Mouse (Mus musculus) MEL (cell line): ENCODE measurements around the gene Krt77. TPM values are rescaled to one million over a fixed set of nuclear protein-coding genes. Genes with fewer than 3 reads are reported as not detected.

Experiments
- DNase-seq: peaks from one replicate; pipeline ENCODE4 v3.0.0; 2011; ENCODE audit warnings: low read depth, low spot score
- H3K27ac ChIP-seq: 2 replicates; pipeline ENCODE4 v1.5.1; 2012; ENCODE audit warnings: low read depth, mild to moderate bottlenecking, control low read depth, low read length, moderate library complexity; ENCODE audit not compliant: control insufficient read depth
- H3K27me3 ChIP-seq, 2 experiments: fragments of 150-350 bp in 1 of 2; sonication (generic) in 1 of 2; 2 replicates each; pipeline ENCODE4 v1.6.1; 2012; ENCODE audit warnings: low read length in 2 of 2, mild to moderate bottlenecking in 2 of 2, improper control_type of control experiment in 1 of 2, moderate library complexity in 1 of 2; ENCODE audit not compliant: insufficient read depth in 2 of 2, control insufficient read depth in 1 of 2
- H3K36me3 ChIP-seq, 2 experiments: 2 replicates each; pipeline ENCODE4 v1.6.1; 2012 to 2014; ENCODE audit warnings: low read length in 2 of 2, improper control_type of control experiment in 1 of 2, inconsistent platforms in 1 of 2, mild to moderate bottlenecking in 1 of 2; ENCODE audit not compliant: insufficient read depth in 2 of 2, control insufficient read depth in 1 of 2
- H3K4me1 ChIP-seq, 2 experiments: fragments of 150-350 bp in 1 of 2; sonication (generic) in 1 of 2; 2 replicates each; pipeline ENCODE4 v1.6.1; 2012; ENCODE audit warnings: low read length in 2 of 2, improper control_type of control experiment in 1 of 2, mild to moderate bottlenecking in 1 of 2; ENCODE audit not compliant: insufficient read depth in 2 of 2, control insufficient read depth in 1 of 2
- H3K4me3 ChIP-seq, 2 experiments: fragments of 150-350 bp in 1 of 2; sonication (generic) in 1 of 2; 2 replicates each; pipeline ENCODE4 v1.5.1; 2012; ENCODE audit warnings: low read depth in 2 of 2, low read length in 2 of 2, mild to moderate bottlenecking in 2 of 2, moderate library complexity in 2 of 2, control low read depth in 1 of 2, improper control_type of control experiment in 1 of 2; ENCODE audit not compliant: control insufficient read depth in 1 of 2, insufficient read depth in 1 of 2
- H3K79me2 ChIP-seq: 2 replicates; pipeline ENCODE4 v1.6.1; 2012; ENCODE audit warnings: mild to moderate bottlenecking, low read length, moderate library complexity; ENCODE audit not compliant: control insufficient read depth, poor library complexity, insufficient read depth
- H3K9ac ChIP-seq: 2 replicates; pipeline ENCODE4 v1.6.1; 2012; ENCODE audit warnings: low read depth, mild to moderate bottlenecking, control low read depth, low read length, moderate library complexity; ENCODE audit not compliant: control insufficient read depth, poor library complexity, severe bottlenecking
- H3K9me3 ChIP-seq: fragments of 150-350 bp; sonication (generic); replicated peaks from 2 replicates; pipeline ENCODE4 v1.6.1; 2012; ENCODE audit warnings: mild to moderate bottlenecking, low read length, improper control_type of control experiment, moderate library complexity; ENCODE audit not compliant: insufficient read depth
- CHD2 ChIP-seq: IDR thresholded peaks from 2 replicates; pipeline ENCODE4 v1.6.1; 2011; ENCODE audit warnings: low read length, improper control_type of control experiment
- ELF1 ChIP-seq: IDR thresholded peaks from 2 replicates; pipeline ENCODE4 v1.6.1; 2014; ENCODE audit warnings: low read depth, mild to moderate bottlenecking, inconsistent platforms, low read length, improper control_type of control experiment, moderate library complexity
- EP300 ChIP-seq, 2 experiments: IDR thresholded peaks; 2 replicates each; pipeline ENCODE4 v1.6.1; 2011; ENCODE audit warnings: improper control_type of control experiment in 2 of 2, low read length in 2 of 2, low read depth in 1 of 2, mild to moderate bottlenecking in 1 of 2
- JUND ChIP-seq: IDR thresholded peaks from 2 replicates; pipeline ENCODE4 v1.6.1; 2011; ENCODE audit warnings: low read depth, mild to moderate bottlenecking, improper control_type of control experiment, low read length
- MAZ ChIP-seq: IDR thresholded peaks from 2 replicates; pipeline ENCODE4 v1.6.1; 2012; ENCODE audit warnings: low read depth, mild to moderate bottlenecking, inconsistent platforms, low read length, improper control_type of control experiment
- MXI1 ChIP-seq: IDR thresholded peaks from 2 replicates; pipeline ENCODE4 v1.6.1; 2011; ENCODE audit warnings: mild to moderate bottlenecking, low read depth, low read length, improper control_type of control experiment
- MYB ChIP-seq: IDR thresholded peaks from 2 replicates; pipeline ENCODE4 v1.6.1; 2011; ENCODE audit warnings: mild to moderate bottlenecking, low read depth, low read length, improper control_type of control experiment
- RCOR1 ChIP-seq: IDR thresholded peaks from 2 replicates; pipeline ENCODE4 v1.6.1; 2012; ENCODE audit warnings: low read depth, mild to moderate bottlenecking, inconsistent platforms, low read length, improper control_type of control experiment
- SMC3 ChIP-seq: IDR thresholded peaks from 2 replicates; pipeline ENCODE4 v1.6.1; 2011; ENCODE audit warnings: low read depth, low read length, improper control_type of control experiment
- TAL1 ChIP-seq: IDR thresholded peaks from 2 replicates; pipeline ENCODE4 v1.6.1; 2012; ENCODE audit warnings: mild to moderate bottlenecking, inconsistent platforms, low read length, moderate library complexity, mixed read lengths
- polyA plus RNA-seq, 2 experiments: library from polyadenylated mRNA; stranded (reverse) in 1 of 2; unstranded in 1 of 2; fragments of >175 nt in 1 of 2; fragments of >200 nt in 1 of 2; gene quantifications; 2 replicates each; pipeline versions ENCODE4 v1.2.1 to v1.2.4; 2012; ENCODE audit warnings: low replicate concordance in 2 of 2, low read depth in 1 of 2; ENCODE audit not compliant: insufficient read length in 2 of 2, insufficient read depth in 1 of 2, missing spikeins in 1 of 2
- total RNA-seq: library from RNA; depleted of rRNA; stranded (reverse); fragments of 300-350 nt; gene quantifications from 2 replicates; pipeline ENCODE4 v1.2.3, GENCODE M21; 2012

Gene Krt77
- total and polyA plus RNA-seq, 3 experiments, result not detected

GRCm38 (mm10) chr15:101845971-101846403 is 23.5 kb downstream of the Krt77 start:
- H3K4me3 ChIP-seq, result no peak overlapping the region
- H3K27ac ChIP-seq, result no peak overlapping the region
- no peaks in the 10 kb centered on the region for H3K79me2 ChIP-seq
- TF ChIP-seq MXI1, result no peak
- no peak for TF ChIP-seq MAZ
- no peaks in the 10 kb centered on the region for H3K9me3 ChIP-seq
- H3K36me3 ChIP-seq, result no peaks in the 10 kb centered on the region
- no peak overlapping the region for H3K9ac ChIP-seq
- H3K27me3 ChIP-seq, result peaks cover 0 to 4% of the 10 kb centered on the region in 2 experiments; a peak in 2 of 4 replicates
- DNase-seq, result no peak
- no peaks in the 10 kb centered on the region for H3K4me1 ChIP-seq

GRCm38 (mm10) chr15:101843192-101843591 is 26.3 kb downstream of the Krt77 start:
- Histone ChIP-seq H3K27ac (no peak overlapping the region), H3K9ac (no peak overlapping the region), H3K4me1 (no peaks in the 10 kb centered on the region), H3K36me3 (no peaks in the 10 kb centered on the region), H3K4me3 (no peak overlapping the region), H3K79me2 (no peaks in the 10 kb centered on the region), H3K27me3 (0 out of 4 replicates have a peak, but pooled peaks cover 0 to 1% of the 10 kb centered on the region in 2 experiments), H3K9me3 (no peaks in the 10 kb centered on the region)
- no peak for DNase-seq
- no peak for TF ChIP-seq JUND

- DNase-seq, result no peak
- Histone ChIP-seq H3K9ac (no peak overlapping the region), H3K27me3 (peaks cover 1 to 6% of the 10 kb centered on the region in 2 experiments; a peak in 2 of 4 replicates), H3K4me3 (no peak overlapping the region), H3K9me3 (no peaks in the 10 kb centered on the region), H3K4me1 (no peaks in the 10 kb centered on the region), H3K36me3 (no peaks in the 10 kb centered on the region), H3K27ac (no peak overlapping the region), H3K79me2 (no peaks in the 10 kb centered on the region)
- no peak for TF ChIP-seq SMC3
- no peak for TF ChIP-seq RCOR1
- no peak for TF ChIP-seq TAL1
- no peak for TF ChIP-seq ELF1
- TF ChIP-seq CHD2, result no peak
- TF ChIP-seq EP300 (IDR thresholded peaks at IDR 0.05; ENCODE audit: low read depth in 1 of 2, low read length in 2 of 2), result no peak
- TF ChIP-seq MYB, result no peak
- no peak for TF ChIP-seq JUND
- TF ChIP-seq MAZ, result no peak
These were observed 34.6 kb downstream of the Krt77 start for GRCm38 (mm10) chr15:101834784-101835328.
